Mouse (Mus musculus) liver, postnatal 0 days (tissue): ENCODE data around the gene Fzr1.

Experiments used
- CTCF ChIP-seq: sonication (generic); IDR thresholded peaks from 2 replicates; pipeline ENCODE4 v1.5.1; 2016; ENCODE audit warnings: antibody characterized with exemption, low read depth
- EP300 ChIP-seq: IDR thresholded peaks from 2 replicates; pipeline ENCODE4 v1.6.1; 2016; ENCODE audit warnings: antibody characterized with exemption, low read depth, mild to moderate bottlenecking

- TF ChIP-seq CTCF (no peak), EP300 (no peak)
These were observed 9.4 kb upstream of the Fzr1 start for GRCm38 (mm10) chr10:81387716-81388115.
